Mouse (Mus musculus): ENCODE data around the gene Tspan33.
"Not testable (repeated sequence)": the region's sequence is repeated elsewhere in the genome, so short reads cannot be mapped to it uniquely, and the experiment has no call there.

The Tspan33 gene

DNA sequence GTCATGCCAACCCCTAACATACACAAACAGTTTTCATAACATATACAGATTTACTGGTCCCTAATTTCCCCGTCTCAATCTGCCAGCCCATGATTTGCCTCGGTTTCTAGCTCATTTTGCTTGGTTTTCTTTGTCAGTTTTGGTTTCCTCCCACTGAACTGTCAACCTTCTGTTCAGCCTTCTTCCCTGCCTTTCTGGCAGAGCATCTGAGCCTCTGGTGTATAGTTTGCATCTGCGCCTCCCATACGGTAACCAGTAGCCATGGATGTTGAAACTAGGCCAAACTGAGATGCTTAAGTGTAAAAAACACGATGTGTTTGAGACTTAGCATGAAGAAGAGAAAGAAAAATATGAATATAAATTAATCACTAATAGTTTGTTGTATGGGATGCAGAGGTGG is 62.0 kb downstream of the Tspan33 start:
- DNase-seq (ENCODE audit: low read depth) = no peak

DNA sequence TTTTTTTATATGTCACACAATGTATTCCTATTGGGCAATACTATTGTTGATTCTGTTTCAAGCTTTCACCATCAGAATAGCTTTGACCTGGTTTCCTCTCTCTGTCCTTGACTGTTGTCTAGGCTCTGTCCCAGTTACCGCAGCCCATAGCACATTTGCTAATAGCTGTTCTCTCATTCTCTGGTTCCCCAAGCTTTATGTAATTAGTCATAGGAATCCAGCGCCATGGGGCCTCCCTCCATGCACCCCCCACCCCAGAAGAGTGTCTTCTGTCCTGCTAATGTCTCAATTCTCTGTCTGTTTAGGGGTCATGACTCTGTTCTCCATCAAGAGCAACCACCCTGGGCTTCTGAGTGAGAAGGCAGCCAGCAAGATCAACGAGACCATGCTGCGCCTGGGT is 62.5 kb downstream of the Tspan33 start:
- DNase-seq (ENCODE audit: low read depth) = no peak

DNA sequence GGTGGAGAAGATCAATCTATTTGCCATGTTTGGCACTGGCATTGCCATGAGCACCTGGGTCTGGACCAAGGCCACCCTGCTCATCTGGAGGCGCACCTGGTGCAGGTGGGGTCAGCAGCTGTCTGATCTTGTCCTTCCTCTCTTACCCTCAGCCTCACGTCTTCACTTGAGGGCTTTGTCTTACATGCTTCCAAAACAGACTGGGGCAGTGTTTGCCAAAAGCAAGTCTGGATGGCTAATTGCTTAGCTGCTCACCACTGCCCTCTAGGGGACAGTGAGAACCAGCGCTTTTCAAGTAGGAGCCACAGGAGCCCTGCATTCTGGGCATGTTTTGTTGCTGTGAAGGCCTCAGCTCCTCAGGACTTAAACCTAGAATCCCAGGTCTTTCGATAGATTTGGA is 64.4 kb downstream of the Tspan33 start:
- peak; percentile 80 for DNase-seq (ENCODE audit: low read depth)

DNA sequence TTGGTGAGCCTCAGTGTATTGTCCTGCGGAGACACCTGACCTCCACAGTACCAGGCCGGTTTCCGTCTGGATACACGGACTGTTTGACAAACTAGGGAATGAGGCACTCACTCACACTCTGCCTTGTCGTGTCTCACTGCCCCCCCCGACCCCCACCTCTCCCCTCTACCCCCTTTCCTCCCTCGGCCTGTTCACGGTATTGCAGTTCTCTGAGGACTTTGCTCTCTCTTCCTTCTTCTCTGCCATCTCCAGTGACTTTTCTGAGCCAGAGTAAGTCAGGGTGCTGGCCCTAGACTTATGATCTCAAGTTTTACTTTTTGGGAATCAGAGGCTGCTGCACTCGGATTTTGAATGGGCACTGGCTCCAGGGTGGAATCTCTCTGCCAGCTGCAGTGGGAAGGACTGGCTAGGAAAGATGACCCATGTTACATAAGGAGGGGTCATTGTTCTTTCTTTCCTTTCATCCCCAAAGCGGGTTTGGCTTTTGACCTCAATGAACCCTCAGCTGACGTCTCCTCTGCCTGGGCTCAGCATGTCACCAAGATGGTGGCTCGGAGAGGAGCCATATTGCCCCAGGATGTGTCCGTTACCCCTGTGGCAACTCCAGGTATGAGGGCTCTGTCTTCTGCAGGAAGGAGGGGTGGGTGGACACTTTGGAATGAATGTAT is 65.1 kb downstream of the Tspan33 start:
- no peak for DNase-seq (ENCODE audit: low read depth)

DNA sequence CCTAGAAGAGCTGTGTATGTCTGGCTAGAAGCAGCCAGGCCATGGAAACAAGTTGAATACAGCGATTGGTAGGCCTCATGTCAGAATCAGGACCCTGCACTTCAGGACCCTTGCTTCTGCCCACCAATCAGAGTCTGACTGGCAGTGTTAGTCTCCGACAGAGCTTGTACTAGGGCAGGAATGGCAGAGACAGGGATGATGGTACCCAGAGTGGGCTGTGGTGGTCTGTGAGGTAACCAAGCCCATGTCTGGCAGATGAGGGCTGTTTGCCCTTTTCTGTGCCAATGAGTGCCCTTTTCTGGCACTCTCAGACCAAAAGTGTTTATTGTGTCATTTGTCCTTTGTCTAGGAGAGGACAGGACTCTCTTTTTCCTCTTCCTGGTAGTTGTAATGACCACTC is 66.4 kb downstream of the Tspan33 start:
- DNase-seq (ENCODE audit: low read depth) = not testable (repeated sequence)

DNA sequence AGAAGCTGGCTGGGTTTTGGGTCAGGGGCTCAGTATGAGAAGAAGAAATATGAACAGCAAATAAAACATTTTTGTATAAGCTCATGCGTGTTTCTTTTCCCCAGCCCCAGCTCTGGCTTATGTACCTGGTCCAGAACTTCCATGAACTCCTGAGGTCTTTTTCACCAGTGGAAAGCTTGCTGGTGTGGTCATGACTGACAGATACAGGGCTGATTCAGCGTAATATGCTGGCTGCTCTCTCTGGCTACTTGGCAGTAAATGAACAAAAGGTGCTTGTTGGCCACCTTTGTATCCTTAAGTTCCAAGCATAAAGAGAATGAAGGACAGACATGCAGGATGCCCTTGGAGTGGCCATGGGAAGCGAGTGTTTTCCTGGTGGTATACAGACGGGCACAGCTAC is 67.3 kb downstream of the Tspan33 start:
- no peak for DNase-seq (ENCODE audit: low read depth)

DNA sequence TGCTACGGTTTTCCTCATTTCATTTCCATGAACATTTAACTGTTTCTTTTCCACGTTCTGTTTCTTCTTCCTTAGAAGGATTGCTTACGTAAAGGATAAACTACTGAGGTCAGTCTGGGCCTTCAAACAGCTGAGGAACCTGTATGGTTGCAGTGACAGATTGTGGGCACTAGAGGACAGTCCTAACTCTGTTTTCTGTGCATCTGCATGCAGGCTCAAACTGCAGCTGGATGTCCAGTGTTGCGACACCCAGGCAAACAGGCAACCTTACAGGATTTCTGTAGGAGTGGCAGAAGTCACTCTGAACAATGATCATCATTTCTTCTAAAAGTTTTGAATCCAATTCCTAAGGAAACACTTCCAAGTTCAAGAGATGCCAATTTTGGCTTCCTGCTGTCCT is 68.5 kb downstream of the Tspan33 start:
- DNase-seq (ENCODE audit: low read depth) = no peak

DNA sequence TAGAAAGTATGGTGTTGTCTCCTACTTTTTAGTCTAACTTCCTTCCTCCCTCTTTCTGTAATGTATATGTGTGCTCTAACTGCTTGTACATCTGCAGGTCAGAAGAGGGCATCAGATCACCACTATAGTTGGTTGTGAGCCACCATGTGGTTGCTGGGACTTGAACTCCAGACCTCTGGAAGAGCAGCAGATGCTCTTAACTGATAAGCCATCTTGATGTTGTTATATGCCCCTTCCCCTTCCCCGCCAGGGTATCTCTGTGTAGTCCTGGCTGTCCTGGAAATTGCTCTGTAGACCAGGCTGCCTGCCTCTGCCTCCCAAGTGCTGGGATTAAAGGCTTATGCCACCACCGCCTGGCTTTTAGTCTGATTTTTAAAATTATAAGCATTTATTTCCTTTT is 72.9 kb downstream of the Tspan33 start:
- DNase-seq (ENCODE audit: low read depth) = no peak
